Mouse (Mus musculus) heart, postnatal 25 days (tissue): ENCODE measurements around the gene Nmt1. TPM values are rescaled to one million over a fixed set of nuclear protein-coding genes. Genes with fewer than 3 reads are reported as not detected.

ENCODE experiments used
- DNase-seq: peaks from one replicate; pipeline ENCODE4 v3.0.0; 2022; ENCODE audit warnings: low spot score
- intact Hi-C: fragments of 180-260 bp; cut with DNase I; formaldehyde crosslinking; loops from one replicate; pipeline ENCODE4 v1.15.1; 2025
- total RNA-seq, 2 experiments: library from RNA; stranded (reverse); gene quantifications; 2 replicates each; pipeline ENCODE4 v1.2.3; 2021

Nmt1 gene
- total RNA-seq, 2 experiments from 2014 or later: 65.2 to 66.1 TPM

GRCm38 (mm10) chr11:103070322-103070880 is 42.4 kb downstream of the Nmt1 start:
- DNase-seq: no peak
- intact Hi-C loops: no loop called here

- intact Hi-C loops: no loop called here
- no peak for DNase-seq
Observed at GRCm38 (mm10) chr11:103073671-103074070, 45.7 kb downstream of the Nmt1 start.

GRCm38 (mm10) chr11:103074121-103074650 is 46.2 kb downstream of the Nmt1 start:
- intact Hi-C loops: no loop called here

GRCm38 (mm10) chr11:103074796-103075323 is 46.9 kb downstream of the Nmt1 start:
- intact Hi-C loops: no loop called here
- DNase-seq: no peak

More at GRCm38 (mm10) chr11:103074121-103074650, 46.2 kb downstream of the Nmt1 start:
- no peak for DNase-seq

GRCm38 (mm10) chr11:103076010-103076409 is 48.0 kb downstream of the Nmt1 start:
- no peak for DNase-seq
- intact Hi-C loops: no loop called here

- DNase-seq: no peak
- intact Hi-C loops: no loop called here
Observed at GRCm38 (mm10) chr11:103076581-103076980, 48.6 kb downstream of the Nmt1 start.

GRCm38 (mm10) chr11:103078131-103078530 is 50.1 kb downstream of the Nmt1 start:
- no peak for DNase-seq
- intact Hi-C loops: no loop called here

- intact Hi-C loops: no loop called here
- no peak for DNase-seq
Observed at GRCm38 (mm10) chr11:103080323-103081091, 52.5 kb downstream of the Nmt1 start.

GRCm38 (mm10) chr11:103081631-103082030 is 53.6 kb downstream of the Nmt1 start:
- no peak for DNase-seq
- intact Hi-C loops: no loop called here

- intact Hi-C loops: no loop called here
- DNase-seq: no peak
Observed at GRCm38 (mm10) chr11:103093306-103093705, 65.3 kb downstream of the Nmt1 start.

GRCm38 (mm10) chr11:103093862-103094833 is 66.2 kb downstream of the Nmt1 start:
- peak; percentile 44 for DNase-seq
- intact Hi-C loops: no loop called here

GRCm38 (mm10) chr11:103095107-103095670 is 67.2 kb downstream of the Nmt1 start:
- DNase-seq: no peak
- intact Hi-C loops: no loop called here

- intact Hi-C loops: no loop called here
- DNase-seq: no peak
Observed at GRCm38 (mm10) chr11:103095801-103096200, 67.8 kb downstream of the Nmt1 start.

- no peak for DNase-seq
- intact Hi-C loops: no loop called here
Observed at GRCm38 (mm10) chr11:103096979-103097894, 69.2 kb downstream of the Nmt1 start.

GRCm38 (mm10) chr11:103098531-103099190 is 70.7 kb downstream of the Nmt1 start:
- DNase-seq: no peak
- intact Hi-C loops: no loop called here

- intact Hi-C loops: no loop called here
- no peak for DNase-seq
Observed at GRCm38 (mm10) chr11:103099352-103099940, 71.5 kb downstream of the Nmt1 start.

GRCm38 (mm10) chr11:103100361-103100760 is 72.4 kb downstream of the Nmt1 start:
- no peak for DNase-seq
- intact Hi-C loops: no loop called here

GRCm38 (mm10) chr11:103101481-103101865 is 73.5 kb downstream of the Nmt1 start, which contains the start of the genes Plcd3 and Acbd4:
Gene Plcd3 (minus strand): TSS chr11:103101658.
Gene Acbd4 (plus strand): TSS chr11:103101682.
- intact Hi-C loops: no loop called here
- peak; percentile 81 for DNase-seq
